Mouse (Mus musculus) adrenal gland, adult (tissue): ENCODE data around the gene Slc6a1.

Source experiments
- DNase-seq, 2 experiments: peaks; one replicate each; pipeline ENCODE4 v3.0.0; 2022 to 2023; ENCODE audit warnings: low spot score in 1 of 2; ENCODE audit not compliant: inconsistent age in 2 of 2

Slc6a1 gene

DNA sequence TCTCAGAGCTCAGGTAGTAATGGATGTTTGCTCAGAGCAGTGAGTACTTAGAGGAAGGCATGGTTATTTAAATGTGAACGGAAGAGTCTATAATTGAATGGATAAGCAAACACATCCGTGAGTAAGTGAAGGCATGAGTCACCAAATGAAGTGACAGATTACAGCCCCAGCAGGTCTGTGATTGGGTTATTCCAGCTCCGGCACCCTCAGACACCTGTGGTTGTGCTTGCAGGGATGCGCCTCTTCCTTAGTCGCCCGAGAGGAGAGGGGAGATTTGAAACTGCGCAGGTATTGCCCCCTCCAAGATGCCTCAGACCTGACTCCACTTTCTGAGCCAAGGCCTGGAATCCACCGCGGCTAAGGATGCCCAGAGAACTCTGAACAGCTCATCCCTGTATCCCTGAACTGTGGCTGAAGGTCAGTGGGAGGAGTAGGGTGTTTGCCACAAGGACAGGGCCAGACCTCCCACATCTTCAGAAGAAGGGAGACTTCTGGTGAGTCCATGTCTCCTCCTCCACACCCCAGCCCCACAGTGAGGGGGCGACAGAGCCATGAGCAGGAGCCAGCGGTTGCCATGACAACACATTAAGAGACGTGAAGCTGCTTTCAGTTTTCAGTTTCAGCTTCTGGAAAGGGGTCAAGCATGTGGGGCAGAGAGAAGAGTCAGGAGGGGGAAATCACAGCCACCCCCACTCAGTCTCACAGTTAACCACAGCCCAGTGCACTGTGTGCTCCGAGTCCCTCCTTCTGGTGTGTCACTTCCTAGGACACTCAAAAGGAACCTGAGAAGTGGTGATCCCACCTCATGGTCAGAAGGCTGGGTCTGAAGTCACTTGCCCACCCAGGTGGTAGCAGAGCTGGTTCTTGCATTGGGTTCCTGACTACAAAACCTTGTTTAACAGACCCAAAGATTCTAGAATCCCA lies 65.7 kb downstream of the Slc6a1 start:
- peak in 1 of 2 experiments; percentile 68 for DNase-seq

DNA sequence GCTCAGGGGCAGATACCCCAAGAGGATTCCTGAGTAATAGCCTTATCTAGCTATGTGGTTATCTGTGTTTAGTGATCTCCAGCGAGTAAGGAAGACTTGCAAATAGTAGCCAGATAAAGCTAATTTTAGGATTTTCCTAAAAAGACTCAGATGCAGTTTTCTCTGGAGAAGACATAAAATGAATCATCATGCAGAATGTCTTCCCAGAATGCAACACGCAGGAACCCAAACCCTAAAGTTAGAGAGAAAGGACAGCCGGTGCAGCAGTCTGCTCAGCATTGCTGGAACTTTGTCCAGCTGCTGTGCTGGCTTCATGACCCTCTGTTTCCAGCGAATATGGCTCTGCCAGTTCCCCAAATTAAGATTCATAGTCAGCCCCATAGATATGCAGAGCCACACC lies 72.2 kb downstream of the Slc6a1 start:
- no peak for DNase-seq

DNA sequence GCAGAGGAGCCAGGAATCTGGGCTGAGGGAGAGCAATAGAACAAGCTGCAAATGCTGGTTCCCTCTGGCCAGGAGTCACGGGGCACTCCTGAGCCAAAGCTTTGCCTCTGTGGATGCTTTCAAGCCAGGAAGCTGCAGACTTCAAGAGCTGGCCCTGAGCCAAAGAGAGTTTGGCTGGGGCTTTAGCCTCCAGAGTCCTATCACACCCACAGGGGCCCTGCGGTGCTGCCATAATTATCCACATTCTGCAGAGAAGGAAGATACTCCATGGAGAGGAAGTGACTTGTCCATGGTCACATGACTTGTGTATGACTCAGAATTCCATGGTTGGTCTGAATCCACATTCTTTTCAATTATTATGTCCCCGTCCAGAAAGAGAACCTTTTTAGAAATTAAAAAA lies 75.7 kb downstream of the Slc6a1 start:
- peak in 1 of 2 experiments; percentile 38 for DNase-seq

DNA sequence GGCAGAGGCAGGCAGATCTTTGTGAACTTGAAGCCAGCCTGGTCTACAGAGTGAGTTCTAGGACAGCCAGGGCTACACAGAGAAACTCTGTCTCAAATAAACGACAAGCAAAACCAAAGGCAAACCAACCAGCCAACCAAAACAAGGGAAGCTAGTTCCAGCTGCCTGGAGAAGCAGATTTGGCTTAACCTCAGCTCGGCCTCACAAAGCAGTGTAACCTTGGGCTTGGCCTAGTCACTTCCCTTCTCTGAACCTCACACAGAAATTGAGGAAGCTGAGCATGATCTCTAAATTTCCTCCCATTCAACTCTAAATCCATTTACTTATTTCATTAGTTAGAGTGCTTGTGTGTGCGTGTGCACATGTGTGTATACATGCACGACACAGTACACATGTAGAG lies 79.9 kb downstream of the Slc6a1 start:
- DNase-seq = no peak

DNA sequence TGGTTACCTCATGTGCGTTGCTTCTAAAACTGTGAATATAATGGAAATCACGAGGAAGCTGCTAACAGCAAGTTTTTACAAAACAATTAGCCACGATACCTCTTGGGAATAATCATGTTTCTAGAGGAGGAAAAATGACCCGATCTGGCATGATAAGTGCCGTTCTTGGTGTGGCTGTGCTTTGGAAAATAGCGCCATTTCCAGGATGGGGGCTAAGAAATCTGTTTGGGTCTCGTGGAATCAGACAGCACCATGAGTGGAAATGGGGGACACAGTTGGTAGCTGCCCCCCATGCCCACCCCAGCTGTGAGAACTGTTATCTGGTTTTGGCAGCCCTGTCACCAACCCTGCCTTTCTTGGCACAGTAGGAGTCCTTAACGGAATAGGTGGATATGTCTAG lies 81.3 kb downstream of the Slc6a1 start:
- no peak for DNase-seq

DNA sequence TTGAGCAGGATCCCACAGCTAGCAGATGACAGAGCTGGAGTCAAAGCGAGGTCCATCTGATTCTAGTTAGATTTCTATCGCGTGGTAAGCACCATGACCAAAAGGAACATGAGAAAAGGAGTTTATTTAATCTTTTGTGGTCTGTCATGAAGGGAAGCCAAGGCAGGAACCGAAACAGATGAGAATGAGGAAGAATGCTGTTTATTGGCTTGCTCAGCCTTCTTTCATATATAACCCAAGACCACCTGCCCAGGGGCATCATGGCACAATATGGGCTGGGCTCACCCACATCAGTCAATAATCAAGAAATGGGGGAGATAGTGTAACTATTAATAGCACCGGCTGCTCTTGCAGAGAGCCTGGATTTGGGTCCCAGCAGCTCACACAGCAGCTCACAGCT lies 82.3 kb downstream of the Slc6a1 start:
- DNase-seq = no peak

DNA sequence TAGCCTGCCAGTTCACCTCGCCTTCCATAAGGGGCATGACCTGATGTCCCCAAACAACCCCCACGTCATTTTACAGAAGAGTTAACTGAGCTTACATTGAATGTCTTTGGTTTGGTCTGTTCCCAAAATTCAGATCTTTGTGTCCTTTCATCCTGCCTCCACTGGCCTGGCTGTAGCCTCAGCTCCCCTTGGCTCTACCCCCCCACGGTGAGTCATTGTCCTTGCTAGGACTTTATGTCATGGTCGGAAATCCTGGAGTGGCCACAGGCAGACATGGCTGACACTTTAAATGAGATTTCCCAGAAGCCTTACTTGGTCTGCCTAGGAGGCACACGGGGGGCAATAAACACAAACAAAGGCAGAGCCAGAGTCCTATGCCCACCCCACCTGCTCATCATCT lies 83.8 kb downstream of the Slc6a1 start:
- peak; percentile 69 to 86 for DNase-seq
